Mouse (Mus musculus) ES-Bruce4 (cell line): Measurements from ENCODE around the gene Susd4. TPM values are rescaled to one million over a fixed set of nuclear protein-coding genes. Genes with fewer than 3 reads are reported as not detected.

ENCODE experiments used
- H3K27ac ChIP-seq: 2 replicates; pipeline ENCODE4 v1.5.1; 2012; ENCODE audit warnings: low read length, inconsistent platforms; ENCODE audit not compliant: insufficient read depth
- H3K27me3 ChIP-seq: 2 replicates; pipeline ENCODE4 v1.6.1; 2012; ENCODE audit warnings: mild to moderate bottlenecking, low read length, inconsistent platforms; ENCODE audit not compliant: control insufficient read depth, poor library complexity, insufficient read depth, severe bottlenecking
- H3K36me3 ChIP-seq: 2 replicates; pipeline ENCODE4 v1.6.1; 2012; ENCODE audit warnings: inconsistent platforms, mild to moderate bottlenecking, low read length, moderate library complexity; ENCODE audit not compliant: control insufficient read depth, poor library complexity, insufficient read depth, severe bottlenecking
- H3K4me1 ChIP-seq: one replicate; pipeline ENCODE4 v1.8.1; 2011; ENCODE audit warnings: low read length; ENCODE audit not compliant: control insufficient read depth, insufficient read depth
- H3K4me3 ChIP-seq: 2 replicates; pipeline ENCODE4 v1.5.1; 2011; ENCODE audit warnings: low read depth, mild to moderate bottlenecking, low read length
- H3K9ac ChIP-seq: 2 replicates; pipeline ENCODE4 v1.6.1; 2012; ENCODE audit warnings: low read depth, mild to moderate bottlenecking, inconsistent platforms; ENCODE audit not compliant: poor library complexity, severe bottlenecking
- H3K9me3 ChIP-seq: replicated peaks from 2 replicates; pipeline ENCODE4 v1.6.1; 2012; ENCODE audit warnings: mild to moderate bottlenecking, low read length, inconsistent platforms; ENCODE audit not compliant: control insufficient read depth, poor library complexity, insufficient read depth, severe bottlenecking
- CTCF ChIP-seq: IDR thresholded peaks from one replicate; pipeline ENCODE4 v1.8.1; 2011; ENCODE audit warnings: low read depth, low read length
- EP300 ChIP-seq: IDR thresholded peaks from 2 replicates; pipeline ENCODE4 v1.6.1; 2011; ENCODE audit warnings: low read depth, low read length; ENCODE audit not compliant: insufficient read depth
- POLR2A ChIP-seq: IDR thresholded peaks from one replicate; pipeline ENCODE4 v1.8.1; 2011; ENCODE audit warnings: low read length; ENCODE audit not compliant: insufficient read depth
- polyA plus RNA-seq: library from polyadenylated mRNA; stranded (reverse); fragments of >200 nt; gene quantifications from 2 replicates; pipeline ENCODE4 v1.2.4, GENCODE M21; 2011; ENCODE audit warnings: low read depth; ENCODE audit not compliant: missing spikeins, insufficient read depth, insufficient read length

Susd4 gene
- 23.6 and 24.6 TPM in 2 replicates for polyA plus RNA-seq

DNA sequence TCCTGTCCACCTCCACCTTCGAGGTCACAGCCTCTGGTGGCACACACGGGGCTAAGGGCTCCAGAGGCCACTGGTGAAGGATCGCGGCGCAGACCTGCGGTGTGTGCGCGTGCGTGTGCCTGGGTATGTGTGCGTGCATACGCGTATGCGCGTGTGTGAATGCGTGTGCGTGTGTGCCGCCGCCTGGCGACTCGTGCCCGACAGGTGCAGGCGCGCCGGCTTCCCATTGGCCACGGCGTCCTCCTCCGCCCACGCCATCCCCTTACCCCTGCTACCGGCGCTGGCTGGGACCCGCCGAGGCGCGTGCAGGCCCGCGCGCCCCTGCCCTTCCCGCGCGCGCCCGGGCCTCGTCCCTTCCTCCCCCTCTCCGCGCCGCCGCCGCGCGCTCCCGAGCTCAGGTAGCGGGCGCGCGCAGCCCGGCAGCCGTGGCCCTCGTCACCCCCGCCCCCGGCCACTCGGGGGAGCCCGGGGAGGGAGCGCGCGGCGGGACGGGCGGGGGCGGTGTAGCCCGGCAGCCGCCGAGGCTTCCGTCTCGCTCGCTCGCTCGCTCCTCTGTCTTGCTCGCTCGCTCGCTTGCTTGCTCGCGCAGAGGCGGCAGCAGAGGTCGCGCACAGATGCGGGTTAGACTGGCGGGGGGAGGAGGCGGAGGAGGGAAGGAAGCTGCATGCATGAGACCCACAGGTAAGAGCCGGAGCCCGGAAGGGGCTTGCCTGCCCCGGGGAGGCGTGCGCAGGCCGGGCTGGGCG is at the start of gene Susd4:
Gene Susd4, plus strand, starts transcription at position 145 of the 746 bp plus-strand sequence.
- Histone ChIP-seq H3K4me3 (peak within 1 kb of the TSS; percentile 80), H3K9ac (peak within 1 kb of the TSS; percentile 61), H3K9me3 (no peaks in the 10 kb centered on the region), H3K27ac (no peak within 1 kb of the TSS), H3K27me3 (no peaks in the 10 kb centered on the region), H3K36me3 (no peaks in the 10 kb centered on the region), H3K4me1 (no peaks in the 10 kb centered on the region)
- TF ChIP-seq EP300 (no peak), CTCF (no peak), POLR2A (no peak)

DNA sequence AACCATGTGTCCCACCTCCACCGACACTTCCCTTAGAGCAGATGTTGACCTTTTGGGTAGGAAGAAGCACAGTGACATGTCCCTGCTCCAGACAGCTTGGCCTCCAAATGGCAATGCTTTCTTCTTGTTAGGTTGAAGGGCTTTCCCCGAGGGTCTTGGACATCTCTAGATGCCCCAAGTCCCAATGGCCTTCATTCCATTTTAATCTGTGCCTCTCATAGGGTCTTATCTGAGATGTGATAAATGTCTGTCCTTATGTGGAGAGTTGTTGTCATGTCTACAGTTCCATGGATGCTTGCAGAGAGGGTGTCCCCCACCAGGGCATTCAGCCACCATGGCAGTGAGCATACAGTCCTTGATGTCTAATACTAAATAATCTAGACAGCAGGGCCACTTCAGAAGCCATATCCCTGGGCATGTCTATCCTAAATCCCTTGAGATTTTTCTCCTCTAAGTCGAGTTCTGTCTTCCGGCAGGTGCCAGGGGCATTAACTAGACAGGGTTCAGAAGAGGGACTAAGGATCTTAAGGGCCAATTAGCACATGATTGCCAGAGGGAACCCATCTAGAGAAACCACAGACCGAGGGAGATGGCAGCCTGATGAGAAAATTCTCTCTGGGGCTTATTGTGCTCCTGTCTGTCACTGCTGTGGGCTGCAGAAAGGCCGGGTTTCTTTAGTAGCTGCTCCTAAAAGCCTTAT is 49.3 kb upstream of the Susd4 start:
- Histone ChIP-seq H3K9ac (no peak overlapping the region), H3K9me3 (no peaks in the 10 kb centered on the region)
- TF ChIP-seq POLR2A = no peak
- no peak for TF ChIP-seq EP300
- TF ChIP-seq CTCF = no peak

DNA sequence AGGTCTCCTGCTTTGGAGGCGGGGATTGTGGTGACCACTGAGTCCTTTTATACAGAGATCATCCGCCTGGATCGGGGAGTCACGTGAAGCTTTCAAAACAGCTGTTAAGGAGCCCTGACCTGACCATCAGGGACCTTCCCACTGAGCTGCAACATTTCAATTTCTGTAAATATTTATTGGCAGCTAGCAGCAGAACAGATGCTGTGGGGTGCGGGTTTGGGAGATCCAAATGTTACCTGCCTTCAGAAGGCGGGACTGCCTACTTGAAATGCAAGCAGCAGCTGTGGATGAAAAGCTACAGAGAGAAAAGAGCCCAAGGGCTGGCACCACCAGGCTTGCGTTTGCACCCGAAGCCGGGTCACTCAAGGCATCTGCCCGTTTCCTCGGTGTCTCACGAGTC is 36.1 kb upstream of the Susd4 start:
- no peak overlapping the region for H3K4me3 ChIP-seq

More for the DNA sequence above, 49.3 kb upstream of the Susd4 start:
- Histone ChIP-seq H3K4me1 (no peaks in the 10 kb centered on the region), H3K27ac (no peak overlapping the region), H3K27me3 (no peaks in the 10 kb centered on the region), H3K36me3 (no peaks in the 10 kb centered on the region), H3K4me3 (no peak overlapping the region)

DNA sequence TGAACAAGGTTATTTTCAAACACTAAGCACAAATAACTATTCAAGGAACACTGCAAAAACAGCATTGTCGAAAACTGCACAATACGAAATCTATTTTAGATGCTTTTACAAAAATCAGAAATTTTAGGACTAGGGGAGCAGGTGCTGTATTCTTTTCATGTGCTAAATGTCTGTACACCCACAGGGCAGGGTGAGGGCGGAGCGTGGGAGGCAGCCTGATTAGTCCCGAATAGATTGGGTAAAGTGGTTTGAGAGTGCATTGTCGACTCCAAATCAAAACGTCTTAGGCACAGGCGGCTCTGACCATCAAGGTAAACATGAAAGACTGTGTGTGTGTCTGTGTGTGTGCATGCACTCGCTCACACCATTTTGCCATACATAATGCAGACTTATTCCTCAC is 34.7 kb upstream of the Susd4 start:
- H3K4me3 ChIP-seq = no peak overlapping the region
- H3K9ac ChIP-seq = no peak overlapping the region
- H3K9me3 ChIP-seq = no peaks in the 10 kb centered on the region
- H3K4me1 ChIP-seq = no peaks in the 10 kb centered on the region
- no peaks in the 10 kb centered on the region for H3K36me3 ChIP-seq
- TF ChIP-seq EP300 = no peak
- TF ChIP-seq CTCF = no peak
- H3K27me3 ChIP-seq = no peaks in the 10 kb centered on the region
- H3K27ac ChIP-seq = no peak overlapping the region

More for the DNA sequence above, 36.1 kb upstream of the Susd4 start:
- Histone ChIP-seq H3K27me3 (no peaks in the 10 kb centered on the region), H3K36me3 (no peaks in the 10 kb centered on the region), H3K9me3 (no peaks in the 10 kb centered on the region), H3K9ac (no peak overlapping the region), H3K27ac (no peak overlapping the region), H3K4me1 (no peaks in the 10 kb centered on the region)
- TF ChIP-seq EP300 = no peak
- no peak for TF ChIP-seq POLR2A
- no peak for TF ChIP-seq CTCF

DNA sequence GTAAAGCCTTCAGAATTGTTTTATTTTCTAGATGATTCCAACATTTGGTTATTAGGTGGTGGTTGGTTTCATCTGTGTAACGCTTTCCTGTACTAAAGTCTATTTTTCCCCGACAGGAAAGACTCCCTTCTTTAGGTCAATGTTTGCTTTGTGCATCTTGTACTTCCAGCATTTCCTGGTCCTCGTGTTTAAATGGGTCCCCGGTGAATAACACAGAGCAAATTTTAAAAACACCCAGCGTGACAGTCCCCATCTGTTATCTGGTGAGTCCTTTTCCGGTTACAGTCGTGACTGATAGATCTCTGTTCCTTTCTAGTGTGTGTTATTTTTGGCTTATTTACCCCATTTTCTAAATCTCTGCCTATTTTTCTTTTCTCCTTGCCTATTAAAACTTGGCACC is 31.0 kb upstream of the Susd4 start:
- Histone ChIP-seq H3K27me3 (no peaks in the 10 kb centered on the region), H3K4me3 (no peak overlapping the region), H3K36me3 (no peaks in the 10 kb centered on the region), H3K4me1 (no peaks in the 10 kb centered on the region), H3K9ac (no peak overlapping the region), H3K9me3 (no peaks in the 10 kb centered on the region), H3K27ac (no peak overlapping the region)
- TF ChIP-seq EP300 = no peak
- no peak for TF ChIP-seq POLR2A
- no peak for TF ChIP-seq CTCF

DNA sequence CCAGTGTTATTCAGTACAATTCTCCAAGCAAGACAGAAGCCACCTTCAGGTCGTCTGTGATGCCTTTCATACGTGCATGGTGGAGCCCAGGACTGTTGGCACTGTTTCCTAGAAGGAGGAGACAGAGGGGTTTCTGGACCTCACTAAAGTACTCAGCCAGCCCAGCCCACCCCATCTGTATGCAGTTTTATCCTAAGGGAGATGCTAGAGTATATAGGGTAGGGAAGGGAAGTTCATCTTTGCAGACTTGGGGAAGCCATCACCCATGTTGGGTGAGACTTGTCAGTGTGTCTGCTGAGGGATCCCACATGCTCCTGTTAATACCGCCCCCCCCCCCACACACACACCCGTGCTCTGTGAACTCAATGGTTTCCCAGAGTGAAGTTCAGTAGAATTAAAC is 27.8 kb upstream of the Susd4 start:
- TF ChIP-seq EP300 = no peak
- no peaks in the 10 kb centered on the region for H3K27me3 ChIP-seq

More for the DNA sequence above, 27.8 kb upstream of the Susd4 start:
- H3K36me3 ChIP-seq = no peaks in the 10 kb centered on the region
- no peak overlapping the region for H3K9ac ChIP-seq
- no peak overlapping the region for H3K27ac ChIP-seq
- H3K9me3 ChIP-seq = peaks cover 3% of the 10 kb centered on the region
- H3K4me3 ChIP-seq = no peak overlapping the region
- no peaks in the 10 kb centered on the region for H3K4me1 ChIP-seq
